Mouse (Mus musculus): ENCODE measurements at regions not wholly inside any gene's neighbourhood (a gene's known extent, or its start where the extent isn't known, plus 50 kb on each side); places are given as distances from the start of the nearest gene placed in this dataset.

- peaks cover 6% of the 10 kb centered on the region for H3K4me1 ChIP-seq (replicated peaks; ENCODE audit: control insufficient read depth, insufficient read depth, low read length)
- 29% methylated on average over 25 of the region's 25 CpGs for WGBS
- no peak overlapping the region for H3K27ac ChIP-seq (ENCODE audit: control insufficient read depth, insufficient read depth, low read length)
- H3K4me3 ChIP-seq (ENCODE audit: control insufficient read depth, insufficient read depth, low read length), result no peak overlapping the region
- peak; percentile 4 for DNase-seq
- H3K27me3 ChIP-seq (ENCODE audit: control insufficient read depth, insufficient read depth, low read length), result no peaks in the 10 kb centered on the region
- TF ChIP-seq POLR2A (IDR thresholded peaks at IDR 0.05; ENCODE audit: control insufficient read depth, extremely low read depth, insufficient read depth, low read length, poor library complexity) (no peak), CTCF (IDR thresholded peaks at IDR 0.05; ENCODE audit: borderline replicate concordance, control insufficient read depth, extremely low read depth, insufficient read depth, low read length, poor library complexity) (no peak)
- H3K36me3 ChIP-seq (ENCODE audit: control insufficient read depth, insufficient read depth, low read length), result no peaks in the 10 kb centered on the region
These were observed 98.8 kb downstream of the Rpap3 start for GRCm38 (mm10) chr15:97606630-97607381.

GRCm38 (mm10) chr15:97606232-97606629, 99.4 kb downstream of the Rpap3 start:
- no peak overlapping the region for H3K27ac ChIP-seq (ENCODE audit: control insufficient read depth, insufficient read depth, low read length)
- 86% methylated on average over 6 of the region's 6 CpGs for WGBS
- no peaks in the 10 kb centered on the region for H3K27me3 ChIP-seq (ENCODE audit: control insufficient read depth, insufficient read depth, low read length)
- H3K4me3 ChIP-seq (ENCODE audit: control insufficient read depth, insufficient read depth, low read length), result no peak overlapping the region
- TF ChIP-seq CTCF (IDR thresholded peaks at IDR 0.05; ENCODE audit: borderline replicate concordance, control insufficient read depth, extremely low read depth, insufficient read depth, low read length, poor library complexity) (no peak), POLR2A (IDR thresholded peaks at IDR 0.05; ENCODE audit: control insufficient read depth, extremely low read depth, insufficient read depth, low read length, poor library complexity) (no peak)
- peaks cover 6% of the 10 kb centered on the region for H3K4me1 ChIP-seq (replicated peaks; ENCODE audit: control insufficient read depth, insufficient read depth, low read length)
- no peaks in the 10 kb centered on the region for H3K36me3 ChIP-seq (ENCODE audit: control insufficient read depth, insufficient read depth, low read length)
- DNase-seq, result no peak

GRCm38 (mm10) chr15:97605791-97606190, 99.8 kb downstream of the Rpap3 start:
- Histone ChIP-seq H3K27ac (ENCODE audit: control insufficient read depth, insufficient read depth, low read length) (no peak overlapping the region), H3K4me1 (replicated peaks; ENCODE audit: control insufficient read depth, insufficient read depth, low read length) (peaks cover 6% of the 10 kb centered on the region), H3K36me3 (ENCODE audit: control insufficient read depth, insufficient read depth, low read length) (no peaks in the 10 kb centered on the region), H3K27me3 (ENCODE audit: control insufficient read depth, insufficient read depth, low read length) (no peaks in the 10 kb centered on the region), H3K4me3 (ENCODE audit: control insufficient read depth, insufficient read depth, low read length) (no peak overlapping the region)
- no peak for DNase-seq
- WGBS, result 85% methylated on average over 7 of the region's 7 CpGs
- TF ChIP-seq CTCF (IDR thresholded peaks at IDR 0.05; ENCODE audit: borderline replicate concordance, control insufficient read depth, extremely low read depth, insufficient read depth, low read length, poor library complexity) (no peak), POLR2A (IDR thresholded peaks at IDR 0.05; ENCODE audit: control insufficient read depth, extremely low read depth, insufficient read depth, low read length, poor library complexity) (no peak)

- Histone ChIP-seq H3K36me3 (ENCODE audit: control insufficient read depth, insufficient read depth, low read length) (no peaks in the 10 kb centered on the region), H3K4me1 (replicated peaks; ENCODE audit: control insufficient read depth, insufficient read depth, low read length) (peaks cover 6% of the 10 kb centered on the region), H3K27me3 (ENCODE audit: control insufficient read depth, insufficient read depth, low read length) (no peaks in the 10 kb centered on the region), H3K27ac (ENCODE audit: control insufficient read depth, insufficient read depth, low read length) (no peak overlapping the region), H3K4me3 (ENCODE audit: control insufficient read depth, insufficient read depth, low read length) (no peak overlapping the region)
- TF ChIP-seq CTCF (IDR thresholded peaks at IDR 0.05; ENCODE audit: borderline replicate concordance, control insufficient read depth, extremely low read depth, insufficient read depth, low read length, poor library complexity) (no peak), POLR2A (IDR thresholded peaks at IDR 0.05; ENCODE audit: control insufficient read depth, extremely low read depth, insufficient read depth, low read length, poor library complexity) (no peak)
- no peak for DNase-seq
- 64% methylated on average over 6 of the region's 6 CpGs for WGBS
These were observed 102.1 kb downstream of the Rpap3 start for GRCm38 (mm10) chr15:97603492-97603891.

GRCm38 (mm10) chr15:97598270-97598669, 107.4 kb downstream of the Rpap3 start:
- Histone ChIP-seq H3K27ac (ENCODE audit: control insufficient read depth, insufficient read depth, low read length) (no peak overlapping the region), H3K36me3 (ENCODE audit: control insufficient read depth, insufficient read depth, low read length) (no peaks in the 10 kb centered on the region), H3K4me1 (replicated peaks; ENCODE audit: control insufficient read depth, insufficient read depth, low read length) (no peaks in the 10 kb centered on the region), H3K4me3 (ENCODE audit: control insufficient read depth, insufficient read depth, low read length) (no peak overlapping the region), H3K27me3 (ENCODE audit: control insufficient read depth, insufficient read depth, low read length) (no peaks in the 10 kb centered on the region)
- TF ChIP-seq POLR2A (IDR thresholded peaks at IDR 0.05; ENCODE audit: control insufficient read depth, extremely low read depth, insufficient read depth, low read length, poor library complexity) (no peak), CTCF (IDR thresholded peaks at IDR 0.05; ENCODE audit: borderline replicate concordance, control insufficient read depth, extremely low read depth, insufficient read depth, low read length, poor library complexity) (no peak)
- no peak for DNase-seq
- WGBS, result 92% methylated on average over 8 of the region's 8 CpGs

GRCm38 (mm10) chr15:97596514-97597081, 109.0 kb downstream of the Rpap3 start:
- H3K4me1 ChIP-seq (replicated peaks; ENCODE audit: control insufficient read depth, insufficient read depth, low read length), result no peaks in the 10 kb centered on the region
- TF ChIP-seq CTCF (IDR thresholded peaks at IDR 0.05; ENCODE audit: borderline replicate concordance, control insufficient read depth, extremely low read depth, insufficient read depth, low read length, poor library complexity) (no peak), POLR2A (IDR thresholded peaks at IDR 0.05; ENCODE audit: control insufficient read depth, extremely low read depth, insufficient read depth, low read length, poor library complexity) (no peak)
- DNase-seq, result no peak
- H3K4me3 ChIP-seq (ENCODE audit: control insufficient read depth, insufficient read depth, low read length), result no peak overlapping the region
- WGBS, result 96% methylated on average over 8 of the region's 8 CpGs
- H3K36me3 ChIP-seq (ENCODE audit: control insufficient read depth, insufficient read depth, low read length), result no peaks in the 10 kb centered on the region
- no peaks in the 10 kb centered on the region for H3K27me3 ChIP-seq (ENCODE audit: control insufficient read depth, insufficient read depth, low read length)
- no peak overlapping the region for H3K27ac ChIP-seq (ENCODE audit: control insufficient read depth, insufficient read depth, low read length)
